Mouse (Mus musculus) embryo, embryonic 9.5 days (tissue): ENCODE data around the gene Tmem245.

Experiments
- DNase-seq: peaks from one replicate; pipeline ENCODE4 v3.0.0-alpha.2; 2017; ENCODE audit errors: extremely low spot score

Gene Tmem245

GRCm38 (mm10) chr4:56865003-56865511 lies 82.2 kb downstream of the Tmem245 start, which contains the start of gene Ctnnal1:
Gene Ctnnal1, minus strand, starts transcription at chr4:56865188.
- peak; percentile 94 for DNase-seq

- peak; percentile 58 for DNase-seq
Measured at GRCm38 (mm10) chr4:56864417-56865001, 82.7 kb downstream of the Tmem245 start.

DNA sequence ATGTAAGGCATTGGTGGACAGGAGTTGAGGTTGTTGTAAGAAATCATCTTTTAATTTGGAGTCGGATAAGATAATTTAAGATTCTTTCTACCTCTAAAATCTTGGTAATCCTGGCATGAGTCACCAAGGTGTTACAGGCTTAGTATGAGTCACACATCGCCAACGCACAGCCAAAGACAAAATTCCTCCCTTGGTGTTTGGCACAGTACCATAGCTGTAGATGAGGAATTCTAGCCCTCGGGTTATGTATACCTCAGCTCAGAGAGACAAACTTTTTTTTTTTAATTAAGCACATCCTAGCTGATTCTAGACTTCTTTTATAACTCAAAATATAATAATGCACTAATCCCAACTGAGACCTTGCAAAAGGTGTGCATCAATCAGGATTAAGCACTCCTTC lies 83.2 kb downstream of the Tmem245 start:
- no peak for DNase-seq

DNA sequence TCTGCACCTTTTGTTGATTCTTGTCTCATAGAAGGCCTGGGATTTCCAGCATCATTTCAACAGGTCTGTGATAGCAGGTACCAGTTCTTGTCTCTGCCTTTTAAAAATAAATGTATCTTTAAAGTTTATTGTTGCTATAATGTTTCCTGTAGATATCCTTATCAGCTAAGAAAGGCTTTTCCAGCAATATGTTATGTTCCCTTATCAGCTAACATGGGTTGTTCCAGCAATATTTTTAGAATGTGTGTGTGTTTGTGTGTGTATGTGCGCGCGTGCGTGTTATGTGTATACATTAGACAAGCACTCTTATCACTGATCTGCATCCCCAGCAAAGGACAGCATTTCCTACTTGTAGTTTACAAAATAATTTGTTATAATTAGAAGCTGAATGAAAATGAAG lies 85.7 kb downstream of the Tmem245 start:
- DNase-seq, result no peak

GRCm38 (mm10) chr4:56858733-56859132 lies 88.5 kb downstream of the Tmem245 start:
- no peak for DNase-seq

- no peak for DNase-seq
Measured at GRCm38 (mm10) chr4:56856371-56856949, 90.8 kb downstream of the Tmem245 start.

- DNase-seq, result no peak
Measured at GRCm38 (mm10) chr4:56855935-56856334, 91.3 kb downstream of the Tmem245 start.

- no peak for DNase-seq
Measured at GRCm38 (mm10) chr4:56850724-56851123, 96.5 kb downstream of the Tmem245 start.

DNA sequence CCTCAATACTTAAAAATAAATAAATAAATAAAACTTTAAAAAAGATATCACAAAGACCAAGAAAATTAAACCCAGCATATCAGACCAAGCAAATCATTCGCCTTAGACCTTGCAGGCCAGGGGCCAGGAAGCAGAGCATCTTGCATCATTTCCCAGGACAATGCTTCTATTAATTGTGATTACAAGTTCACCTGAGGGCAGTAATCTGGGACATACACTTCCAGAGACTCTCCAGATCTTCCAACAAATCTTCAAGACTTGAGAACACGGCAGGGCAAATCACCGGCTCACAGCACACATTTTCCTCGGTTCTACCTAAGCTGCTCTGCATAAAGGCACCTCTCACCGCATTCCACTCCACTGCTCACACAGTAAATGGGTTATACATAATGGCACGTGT lies 99.2 kb downstream of the Tmem245 start:
- DNase-seq, result no peak

GRCm38 (mm10) chr4:56847400-56847799 lies 99.8 kb downstream of the Tmem245 start:
- DNase-seq, result no peak

GRCm38 (mm10) chr4:56845896-56846533 lies 101.2 kb downstream of the Tmem245 start:
- DNase-seq, result no peak

GRCm38 (mm10) chr4:56844911-56845310 lies 102.3 kb downstream of the Tmem245 start:
- no peak for DNase-seq

- DNase-seq, result no peak
Measured at GRCm38 (mm10) chr4:56843963-56844362, 103.3 kb downstream of the Tmem245 start.

DNA sequence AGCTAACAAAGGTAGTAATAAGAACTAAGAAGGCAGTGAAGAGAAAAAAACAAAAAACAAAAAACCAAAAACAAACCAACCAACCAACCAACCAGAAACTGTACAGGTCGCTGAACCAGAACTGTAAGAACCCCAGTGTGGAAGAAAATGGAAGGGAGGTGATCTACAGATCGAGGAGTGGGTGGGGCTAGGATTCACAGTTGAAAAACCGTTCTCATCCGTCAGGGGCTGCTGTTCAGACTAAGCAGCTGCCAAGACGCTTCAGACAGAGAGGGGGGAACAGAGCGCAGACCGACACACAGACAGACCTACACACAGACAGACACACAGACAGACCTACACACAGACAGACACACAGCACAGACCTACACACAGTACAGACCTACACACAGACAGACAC lies 104.7 kb downstream of the Tmem245 start:
- no peak for DNase-seq

DNA sequence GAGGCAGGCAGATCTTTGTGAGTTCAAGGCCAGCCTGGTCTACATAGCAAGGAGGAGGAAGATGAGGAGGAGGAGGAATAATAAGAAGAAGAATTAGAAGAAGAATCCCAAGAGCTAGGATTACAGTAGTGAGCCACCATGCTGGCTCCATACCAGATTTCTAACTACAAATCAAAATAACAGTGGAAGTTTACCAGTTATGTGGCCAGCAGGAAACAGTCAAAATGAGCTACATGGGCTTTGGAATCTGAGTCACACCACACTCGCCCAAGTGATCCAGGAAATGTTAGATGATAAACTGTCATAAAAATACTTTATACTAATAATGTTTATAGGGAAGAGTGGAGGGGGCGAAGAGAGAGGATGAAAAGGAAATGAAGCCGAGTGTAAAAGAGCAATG lies 106.9 kb downstream of the Tmem245 start:
- DNase-seq, result no peak

- no peak for DNase-seq
Measured at GRCm38 (mm10) chr4:56837661-56838060, 109.6 kb downstream of the Tmem245 start.

GRCm38 (mm10) chr4:56831998-56832397 lies 115.2 kb downstream of the Tmem245 start:
- no peak for DNase-seq

GRCm38 (mm10) chr4:56831013-56831609 lies 116.1 kb downstream of the Tmem245 start:
- DNase-seq, result no peak

GRCm38 (mm10) chr4:56829511-56829921 lies 117.7 kb downstream of the Tmem245 start:
- no peak for DNase-seq

- no peak for DNase-seq
Measured at GRCm38 (mm10) chr4:56828932-56829331, 118.3 kb downstream of the Tmem245 start.

- no peak for DNase-seq
Measured at GRCm38 (mm10) chr4:56824231-56824630, 123.0 kb downstream of the Tmem245 start.

DNA sequence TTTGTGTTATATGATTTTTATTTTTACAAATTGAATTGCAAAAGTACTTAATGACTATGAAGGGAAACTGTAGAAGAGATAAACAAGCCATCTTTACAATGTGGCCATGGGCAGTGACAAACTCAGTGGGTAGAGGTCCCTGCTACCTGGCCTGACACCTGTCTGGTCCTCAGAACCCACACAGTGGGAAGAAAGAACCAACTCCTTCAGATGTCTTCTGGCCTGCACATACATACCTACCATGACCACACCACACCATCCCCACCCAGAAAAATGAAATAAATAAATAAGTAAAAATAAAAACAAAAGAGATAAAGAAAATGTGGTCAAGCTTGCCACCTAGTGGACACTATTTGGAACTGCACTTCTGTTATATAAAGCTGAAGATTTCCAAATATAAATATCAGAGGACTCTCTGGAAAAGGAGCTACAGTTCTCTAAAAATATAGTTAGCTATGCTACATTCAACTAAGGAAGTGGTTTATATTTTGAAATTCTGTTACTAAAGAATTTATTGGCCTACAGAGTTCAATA lies 127.2 kb downstream of the Tmem245 start:
- no peak for DNase-seq
